Mouse (Mus musculus) limb, embryonic 15.5 days (tissue): ENCODE results near the gene Ptpn22. TPM values are rescaled to one million over a fixed set of nuclear protein-coding genes. Genes with fewer than 3 reads are reported as not detected.
"Not testable (repeated sequence)": the region's sequence is repeated elsewhere in the genome, so short reads cannot be mapped to it uniquely, and the experiment has no call there.

Experiments
- ATAC-seq: fragments of 200-750 bp; cut with Nextera tagmentation; 2 replicates; pipeline ENCODE4 v1.8.0; 2017; ENCODE audit warnings: low read depth, moderate TSS enrichment; ENCODE audit not compliant: insufficient number of reproducible peaks, low FRiP score, low TSS enrichment
- H3K27ac ChIP-seq: fragments of 300-500 bp; sonication (generic); 2 replicates; pipeline ENCODE4 v1.5.1; 2015; ENCODE audit warnings: moderate library complexity, mild to moderate bottlenecking, inconsistent platforms
- H3K27me3 ChIP-seq: fragments of 300-500 bp; sonication (generic); 2 replicates; pipeline ENCODE4 v1.6.1; 2015; ENCODE audit warnings: inconsistent platforms
- H3K36me3 ChIP-seq: fragments of 300-500 bp; sonication (generic); 2 replicates; pipeline ENCODE4 v1.6.1; 2015; ENCODE audit warnings: inconsistent platforms
- H3K4me1 ChIP-seq: fragments of 300-500 bp; sonication (generic); 2 replicates; pipeline ENCODE4 v1.6.1; 2015; ENCODE audit warnings: inconsistent platforms
- H3K4me2 ChIP-seq: fragments of 300-500 bp; sonication (generic); 2 replicates; pipeline ENCODE4 v1.6.1; 2015; ENCODE audit warnings: mild to moderate bottlenecking, inconsistent platforms
- H3K4me3 ChIP-seq: fragments of 300-500 bp; sonication (generic); 2 replicates; pipeline ENCODE4 v1.5.1; 2015; ENCODE audit warnings: mild to moderate bottlenecking, inconsistent platforms
- H3K9ac ChIP-seq: fragments of 300-500 bp; sonication (generic); 2 replicates; pipeline ENCODE4 v1.6.1; 2015; ENCODE audit warnings: inconsistent platforms
- H3K9me3 ChIP-seq: fragments of 300-500 bp; sonication (generic); 2 replicates; pipeline ENCODE4 v1.6.1; 2016; ENCODE audit warnings: inconsistent platforms
- WGBS: fragments of 180-500 bp; shearing (Covaris S2); methylation state at CpG from one replicate; pipeline ENCODE4 v1.1.7; 2015; 5-methylcytosine and 5-hydroxymethylcytosine counted together
- polyA plus RNA-seq: library from polyadenylated mRNA; unstranded; fragments of >200 nt; fragmentation: Nextera tagmentation; extraction: Ambion mirVana; gene quantifications from 2 replicates; pipeline ENCODE4 v1.2.1, GENCODE M21; 2015

The Ptpn22 gene
- polyA plus RNA-seq, 1 experiment from 2014 or later = 1.1 TPM

DNA sequence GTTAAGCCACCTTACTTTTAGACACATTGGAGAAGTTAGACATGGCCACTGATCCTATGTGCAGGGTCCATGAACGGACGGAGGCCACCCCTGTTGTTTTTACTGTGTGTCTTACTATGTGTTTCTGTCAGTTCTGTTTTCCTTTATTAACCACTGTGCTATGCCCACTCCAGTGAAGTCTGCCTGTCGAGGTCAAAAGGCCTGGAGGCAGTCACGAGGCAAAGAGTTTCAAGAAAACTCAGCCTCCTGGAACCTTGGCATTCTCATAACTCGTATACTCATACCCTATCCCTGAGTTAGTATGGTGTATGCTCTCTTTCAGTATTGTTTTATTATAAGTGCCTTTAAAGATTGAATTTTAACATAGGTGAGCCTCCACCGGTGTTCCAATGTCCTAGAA is 19.9 kb upstream of the Ptpn22 start:
- Histone ChIP-seq H3K27ac (no peak overlapping the region), H3K36me3 (no peaks in the 10 kb centered on the region), H3K4me2 (no peak overlapping the region), H3K4me3 (no peak overlapping the region), H3K9me3 (no peaks in the 10 kb centered on the region), H3K27me3 (no peaks in the 10 kb centered on the region), H3K9ac (no peak overlapping the region), H3K4me1 (no peaks in the 10 kb centered on the region)
- WGBS = 85% methylated on average over 6 of the region's 6 CpGs
- no peak for ATAC-seq

DNA sequence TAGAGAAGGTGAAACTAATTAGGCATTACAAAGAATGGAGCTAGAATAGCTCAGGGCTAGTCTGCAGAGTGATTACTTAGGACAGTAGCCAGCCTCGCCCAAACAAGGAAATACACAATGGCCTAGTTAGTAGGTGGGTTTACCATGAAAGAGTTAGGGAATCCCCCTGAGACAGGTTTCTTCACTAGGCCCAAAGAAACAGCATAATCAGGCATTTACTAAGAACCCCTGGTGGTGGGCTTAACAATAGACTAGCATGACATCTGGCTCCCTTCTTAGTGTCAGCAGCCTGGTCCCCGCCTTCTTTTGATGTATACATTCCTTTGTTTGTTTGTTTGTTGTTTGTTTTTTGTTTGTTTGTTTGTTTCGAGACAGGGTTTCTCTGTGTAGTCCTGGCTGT is 19.4 kb upstream of the Ptpn22 start:
- H3K9ac ChIP-seq, H3K27me3 ChIP-seq, ATAC-seq, H3K4me1 ChIP-seq, H3K4me2 ChIP-seq, H3K36me3 ChIP-seq, H3K27ac ChIP-seq, H3K9me3 ChIP-seq, H3K4me3 ChIP-seq: not testable (repeated sequence)
- WGBS = 87% methylated on average over 3 of the region's 3 CpGs

DNA sequence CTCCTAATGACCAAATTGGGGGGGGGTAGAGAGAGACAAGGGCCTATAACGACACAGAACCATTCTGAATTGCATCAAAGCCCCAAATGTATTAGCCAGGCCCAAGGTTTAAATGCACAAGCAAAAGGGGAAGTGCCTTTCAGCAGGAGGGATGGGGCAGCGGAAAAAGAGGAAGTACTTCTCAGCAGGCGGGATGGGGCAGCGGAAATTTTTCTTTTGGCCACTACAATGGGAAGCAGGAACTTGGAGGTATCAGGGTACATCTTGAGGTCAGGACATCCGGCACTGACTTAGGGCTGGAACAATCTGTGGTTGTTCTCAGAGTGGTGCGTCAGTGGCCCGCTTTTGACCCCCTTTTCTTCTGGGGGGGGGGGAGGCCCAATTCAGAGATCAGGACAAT is 18.6 kb upstream of the Ptpn22 start:
- not testable (repeated sequence) for H3K9ac ChIP-seq, H3K27ac ChIP-seq, H3K27me3 ChIP-seq, H3K4me2 ChIP-seq, ATAC-seq, H3K4me1 ChIP-seq, H3K9me3 ChIP-seq, H3K4me3 ChIP-seq, H3K36me3 ChIP-seq
- WGBS = 91% methylated on average over 7 of the region's 7 CpGs

DNA sequence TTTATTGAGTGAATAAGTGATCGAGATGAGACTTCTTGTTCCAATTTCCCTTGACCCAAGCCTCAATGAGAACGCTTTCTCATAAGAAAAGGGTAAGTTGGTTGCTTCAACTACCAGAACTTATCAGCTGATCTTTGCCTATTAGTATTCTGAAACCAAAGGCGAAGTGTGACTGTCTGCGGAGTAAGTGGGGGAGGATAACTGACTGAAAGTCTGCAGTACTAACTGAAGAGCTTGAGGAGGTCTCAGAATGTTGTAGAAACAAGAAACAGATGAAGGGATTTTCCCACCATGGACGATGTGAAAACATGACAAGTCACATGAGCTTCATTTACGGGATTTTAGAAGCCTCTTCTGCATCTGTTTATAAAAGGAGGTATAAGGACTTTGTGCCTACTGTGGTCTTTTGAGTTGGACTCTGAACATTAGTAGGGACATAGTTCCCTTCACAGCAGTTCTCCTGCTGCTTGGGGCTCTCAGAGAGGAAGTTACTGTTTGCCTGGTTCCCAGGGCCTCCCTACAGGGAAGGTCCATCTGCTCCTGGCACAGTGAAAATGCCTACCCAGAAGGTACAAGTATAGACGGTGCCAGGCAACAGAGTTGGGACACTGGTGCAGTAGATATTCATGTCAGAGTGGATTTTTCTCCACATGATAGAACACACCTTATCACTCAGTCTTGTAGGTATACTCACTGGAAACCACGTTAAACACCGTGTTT is 8.8 kb upstream of the Ptpn22 start:
- 74% methylated on average over 9 of the region's 9 CpGs for WGBS
- Histone ChIP-seq H3K9ac (no peak overlapping the region), H3K27me3 (no peaks in the 10 kb centered on the region), H3K4me1 (no peaks in the 10 kb centered on the region), H3K4me2 (no peak overlapping the region), H3K4me3 (no peak overlapping the region), H3K27ac (no peak overlapping the region), H3K36me3 (no peaks in the 10 kb centered on the region), H3K9me3 (no peaks in the 10 kb centered on the region)
- ATAC-seq = no peak

DNA sequence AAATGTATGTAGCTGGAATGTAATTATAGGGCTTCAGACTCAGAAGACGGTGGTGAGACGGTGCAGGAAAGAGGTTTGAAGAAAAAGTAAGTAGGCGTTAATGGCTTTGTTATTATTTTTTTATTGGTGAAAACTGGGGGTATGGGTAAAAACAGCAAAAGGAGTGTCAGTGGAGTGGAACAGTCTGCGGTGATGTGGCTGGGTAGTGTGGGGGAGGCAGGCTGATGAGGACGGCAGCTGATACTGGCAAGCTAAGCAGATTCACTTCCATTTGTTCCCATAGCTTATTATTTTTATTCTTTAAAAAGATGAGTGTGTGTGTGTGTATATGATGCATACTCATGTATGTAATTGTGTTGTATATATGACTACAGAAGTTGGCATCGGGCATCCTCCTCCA is 8.1 kb upstream of the Ptpn22 start:
- Histone ChIP-seq H3K27me3 (no peaks in the 10 kb centered on the region), H3K4me2 (no peak overlapping the region), H3K36me3 (no peaks in the 10 kb centered on the region), H3K4me3 (no peak overlapping the region), H3K4me1 (no peaks in the 10 kb centered on the region), H3K27ac (no peak overlapping the region), H3K9ac (no peak overlapping the region), H3K9me3 (no peaks in the 10 kb centered on the region)
- no peak for ATAC-seq
- 71% methylated on average over 6 of the region's 6 CpGs for WGBS

GRCm38 (mm10) chr3:103851882-103852281 is 7.7 kb upstream of the Ptpn22 start:
- 84% methylated on average over 8 of the region's 8 CpGs for WGBS

DNA sequence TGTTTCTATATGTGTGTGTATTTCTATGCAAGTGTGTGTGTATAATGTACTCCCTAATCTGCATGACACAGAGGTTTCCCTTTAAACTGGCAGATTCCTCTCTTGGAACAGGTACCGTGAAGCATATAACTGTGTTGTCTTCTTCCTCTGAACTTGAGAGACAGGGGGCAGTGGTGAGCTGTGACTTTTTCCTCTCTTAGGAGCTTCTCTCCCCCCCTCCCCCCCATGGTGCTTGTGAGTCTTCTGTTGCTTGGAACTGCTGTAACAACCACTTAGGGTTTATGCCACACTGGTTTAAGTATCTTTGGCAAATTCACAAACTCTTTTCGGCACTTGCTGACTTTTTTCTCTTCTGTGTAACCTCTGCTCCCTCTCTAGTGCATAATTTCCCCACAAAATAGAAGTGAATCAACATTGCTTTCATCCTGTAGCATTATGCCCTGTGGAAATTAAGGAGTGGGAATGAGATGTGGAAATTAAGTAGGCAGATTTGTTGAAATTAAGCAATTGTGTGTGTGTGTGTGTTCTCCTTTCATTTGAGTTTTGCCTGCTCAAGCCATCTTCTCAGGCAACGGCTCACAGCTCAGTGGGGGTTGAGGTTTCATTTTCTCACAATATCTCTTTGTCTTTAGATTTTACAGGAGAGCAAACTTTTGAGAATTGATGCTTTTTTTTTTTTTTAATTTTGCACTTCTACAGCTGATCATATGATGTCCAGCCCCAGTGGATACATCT is 6.9 kb upstream of the Ptpn22 start:
- H3K9me3 ChIP-seq = no peaks in the 10 kb centered on the region
- no peak for ATAC-seq
- no peak overlapping the region for H3K4me2 ChIP-seq
- H3K4me1 ChIP-seq = no peaks in the 10 kb centered on the region
- H3K9ac ChIP-seq = no peak overlapping the region
- H3K27me3 ChIP-seq = no peaks in the 10 kb centered on the region
- H3K36me3 ChIP-seq = no peaks in the 10 kb centered on the region
- no peak overlapping the region for H3K4me3 ChIP-seq
- no peak overlapping the region for H3K27ac ChIP-seq
- 51% methylated on average over 3 of the region's 3 CpGs for WGBS

More at GRCm38 (mm10) chr3:103851882-103852281, 7.7 kb upstream of the Ptpn22 start:
- no peaks in the 10 kb centered on the region for H3K36me3 ChIP-seq
- H3K9me3 ChIP-seq = no peaks in the 10 kb centered on the region
- H3K9ac ChIP-seq = no peak overlapping the region
- H3K4me3 ChIP-seq = no peak overlapping the region
- H3K27ac ChIP-seq = no peak overlapping the region
- H3K4me2 ChIP-seq = no peak overlapping the region
- H3K4me1 ChIP-seq = no peaks in the 10 kb centered on the region
- ATAC-seq = no peak
- H3K27me3 ChIP-seq = no peaks in the 10 kb centered on the region

GRCm38 (mm10) chr3:103853804-103854203 is 5.8 kb upstream of the Ptpn22 start:
- no peaks in the 10 kb centered on the region for H3K27me3 ChIP-seq
- no peak overlapping the region for H3K27ac ChIP-seq
- H3K9ac ChIP-seq = no peak overlapping the region
- H3K4me2 ChIP-seq = no peak overlapping the region
- H3K4me3 ChIP-seq = no peak overlapping the region
- WGBS = 48% methylated on average over 8 of the region's 8 CpGs
- no peaks in the 10 kb centered on the region for H3K36me3 ChIP-seq
- no peaks in the 10 kb centered on the region for H3K9me3 ChIP-seq
- no peak for ATAC-seq
- H3K4me1 ChIP-seq = no peaks in the 10 kb centered on the region

GRCm38 (mm10) chr3:103857036-103857805 is 2.4 kb upstream of the Ptpn22 start:
- Histone ChIP-seq H3K9me3 (no peaks in the 10 kb centered on the region), H3K4me3 (no peak overlapping the region), H3K9ac (no peak overlapping the region), H3K36me3 (no peaks in the 10 kb centered on the region), H3K4me2 (no peak overlapping the region), H3K4me1 (no peaks in the 10 kb centered on the region), H3K27me3 (no peaks in the 10 kb centered on the region), H3K27ac (no peak overlapping the region)
- no peak for ATAC-seq
- WGBS = 89% methylated on average over 7 of the region's 7 CpGs

- Histone ChIP-seq H3K9ac (no peak overlapping the region), H3K4me1 (no peaks in the 10 kb centered on the region), H3K27me3 (no peaks in the 10 kb centered on the region), H3K27ac (no peak overlapping the region), H3K36me3 (no peaks in the 10 kb centered on the region), H3K4me3 (no peak overlapping the region), H3K9me3 (no peaks in the 10 kb centered on the region), H3K4me2 (no peak overlapping the region)
- WGBS = 90% methylated on average over 6 of the region's 6 CpGs
- ATAC-seq = no peak
Measured at GRCm38 (mm10) chr3:103857977-103858563, 1.5 kb upstream of the Ptpn22 start.

GRCm38 (mm10) chr3:103859851-103860391 is 326 bp downstream of the Ptpn22 start:
- Histone ChIP-seq H3K4me2 (no peak overlapping the region), H3K36me3 (no peaks in the 10 kb centered on the region), H3K4me3 (no peak overlapping the region), H3K27ac (no peak overlapping the region), H3K27me3 (no peaks in the 10 kb centered on the region), H3K9ac (no peak overlapping the region), H3K4me1 (no peaks in the 10 kb centered on the region), H3K9me3 (no peaks in the 10 kb centered on the region)
- 72% methylated on average over 6 of the region's 6 CpGs for WGBS
- no peak for ATAC-seq
